Mouse (Mus musculus) hindbrain, embryonic 12.5 days (tissue): ENCODE measurements around the gene Krt14. TPM values are rescaled to one million over a fixed set of nuclear protein-coding genes. Genes with fewer than 3 reads are reported as not detected.
A peak's percentile ranks its signal among the peaks of the same experiment; 100 is the strongest.

ENCODE experiments used
- ATAC-seq: fragments of 200-750 bp; cut with Nextera tagmentation; 2 replicates; pipeline ENCODE4 v1.8.0; 2017; ENCODE audit warnings: moderate TSS enrichment; ENCODE audit not compliant: low FRiP score
- H3K27ac ChIP-seq: fragments of 300-500 bp; sonication (generic); 2 replicates; pipeline ENCODE4 v1.5.1; 2016; ENCODE audit warnings: mild to moderate bottlenecking
- H3K27me3 ChIP-seq: fragments of 300-500 bp; sonication (generic); 2 replicates; pipeline ENCODE4 v1.6.1; 2016; ENCODE audit warnings: mild to moderate bottlenecking
- H3K36me3 ChIP-seq: fragments of 300-500 bp; sonication (generic); 2 replicates; pipeline ENCODE4 v1.6.1; 2016; ENCODE audit warnings: mild to moderate bottlenecking
- H3K4me1 ChIP-seq: fragments of 300-500 bp; sonication (generic); 2 replicates; pipeline ENCODE4 v1.6.1; 2016
- H3K4me2 ChIP-seq: fragments of 300-500 bp; sonication (generic); replicated peaks from 2 replicates; pipeline ENCODE4 v1.6.1; 2016; ENCODE audit warnings: mild to moderate bottlenecking
- H3K4me3 ChIP-seq: fragments of 300-500 bp; sonication (generic); 2 replicates; pipeline ENCODE4 v1.5.1; 2016; ENCODE audit warnings: mild to moderate bottlenecking
- H3K9ac ChIP-seq: fragments of 300-500 bp; sonication (generic); 2 replicates; pipeline ENCODE4 v1.6.1; 2016; ENCODE audit warnings: mild to moderate bottlenecking, moderate library complexity
- H3K9me3 ChIP-seq: fragments of 300-500 bp; sonication (generic); replicated peaks from 2 replicates; pipeline ENCODE4 v1.6.1; 2016; ENCODE audit warnings: mild to moderate bottlenecking
- WGBS: fragments of 180-500 bp; shearing (Covaris S2); methylation state at CpG from one replicate; pipeline ENCODE4 v1.1.7; 2016; 5-methylcytosine and 5-hydroxymethylcytosine counted together
- polyA plus RNA-seq: library from polyadenylated mRNA; unstranded; fragments of >200 nt; fragmentation: Nextera tagmentation; extraction: Ambion mirVana; gene quantifications from 2 replicates; pipeline ENCODE4 v1.2.1, GENCODE M21; 2016

Krt14 gene
- polyA plus RNA-seq, 1 experiment from 2014 or later: 12.3 TPM

- Histone ChIP-seq H3K4me2 (no peak overlapping the region), H3K36me3 (no peaks in the 10 kb centered on the region), H3K27ac (no peak overlapping the region), H3K9me3 (no peaks in the 10 kb centered on the region), H3K4me3 (no peak overlapping the region), H3K27me3 (no peaks in the 10 kb centered on the region), H3K4me1 (no peaks in the 10 kb centered on the region), H3K9ac (no peak overlapping the region)
- no peak for ATAC-seq
- WGBS: 76% methylated on average over 4 of the region's 4 CpGs
Measured at GRCm38 (mm10) chr11:100198666-100199065, 8.7 kb downstream of the Krt14 start.

- H3K27ac ChIP-seq: no peak within 1 kb of the TSS
- peaks cover 4% of the 10 kb centered on the region; the same call in 1 of the 2 replicates for H3K9me3 ChIP-seq
- H3K36me3 ChIP-seq: no peaks in the 10 kb centered on the region
- WGBS: 57% methylated on average over 9 of the region's 9 CpGs
- H3K4me2 ChIP-seq: no peak within 1 kb of the TSS
- no peak within 1 kb of the TSS for H3K9ac ChIP-seq
- no peak within 1 kb of the TSS for H3K4me3 ChIP-seq
- H3K4me1 ChIP-seq: peaks cover 4% of the 10 kb centered on the region; the same call in 1 of the 2 replicates
- H3K27me3 ChIP-seq: 0 out of 2 replicates have a peak, but pooled peaks cover 4% of the 10 kb centered on the region
- ATAC-seq: no peak
Measured at GRCm38 (mm10) chr11:100192992-100193391, 14.4 kb downstream of the Krt14 start, which contains the start of gene Krt9. Gene Krt9 (minus strand): TSS chr11:100193246.

DNA sequence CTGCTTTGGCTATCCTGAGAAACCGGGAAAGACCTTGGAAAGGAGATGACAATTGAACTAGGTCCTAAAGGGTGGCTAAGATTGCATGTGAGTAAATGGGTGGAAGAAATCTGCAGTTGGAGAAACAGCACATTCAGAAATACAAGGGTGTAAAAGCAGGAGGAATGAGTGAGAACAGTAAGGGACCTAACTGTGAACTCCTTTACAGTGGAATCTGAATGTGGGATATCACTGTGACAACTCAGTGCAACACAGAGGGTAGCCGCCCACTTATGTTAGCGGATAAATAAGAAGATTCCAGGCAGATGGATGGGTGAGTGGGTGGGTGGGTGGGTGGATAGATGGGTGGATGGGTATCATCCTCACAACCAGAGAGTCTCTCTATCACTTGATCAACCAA is 15.5 kb downstream of the Krt14 start:
- Histone ChIP-seq H3K36me3 (no peaks in the 10 kb centered on the region), H3K4me2 (no peak overlapping the region), H3K27me3 (0 out of 2 replicates have a peak, but pooled peaks cover 4% of the 10 kb centered on the region), H3K4me1 (peaks cover 4% of the 10 kb centered on the region; the same call in 1 of the 2 replicates), H3K9ac (no peak overlapping the region), H3K9me3 (peaks cover 4% of the 10 kb centered on the region; the same call in 1 of the 2 replicates), H3K27ac (no peak overlapping the region), H3K4me3 (no peak overlapping the region)
- 91% methylated on average over 3 of the region's 3 CpGs for WGBS
- ATAC-seq: no peak

DNA sequence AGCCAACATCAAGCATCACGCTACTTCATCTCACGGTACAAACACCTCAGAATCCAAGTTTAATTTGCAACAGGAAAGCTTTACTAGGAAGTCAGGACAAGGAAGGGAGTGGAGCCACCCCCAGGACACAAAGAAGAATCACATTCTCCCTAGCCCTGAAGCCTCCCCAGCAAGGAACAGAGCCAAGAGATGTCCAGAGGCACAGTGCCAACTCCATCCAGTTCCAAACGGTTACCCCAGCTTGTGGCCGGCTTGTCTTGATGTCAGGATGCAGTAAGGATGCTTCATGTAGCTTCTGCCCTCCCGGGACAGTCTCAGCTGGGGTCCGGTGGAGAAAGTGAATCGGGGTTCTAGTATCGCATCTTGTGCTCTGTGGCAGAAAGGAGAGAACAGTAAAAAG is 20.6 kb downstream of the Krt14 start:
- Histone ChIP-seq H3K27me3 (no peaks in the 10 kb centered on the region), H3K27ac (no peak overlapping the region), H3K36me3 (no peaks in the 10 kb centered on the region), H3K4me1 (no peaks in the 10 kb centered on the region), H3K4me3 (no peak overlapping the region), H3K4me2 (no peak overlapping the region), H3K9me3 (peaks cover 4% of the 10 kb centered on the region; the same call in 1 of the 2 replicates), H3K9ac (no peak overlapping the region)
- no peak for ATAC-seq
- WGBS: 89% methylated on average over 8 of the region's 8 CpGs

GRCm38 (mm10) chr11:100181725-100182124 is 25.6 kb downstream of the Krt14 start:
- 83% methylated on average over 7 of the region's 7 CpGs for WGBS
- H3K4me2 ChIP-seq: no peak overlapping the region
- H3K9me3 ChIP-seq: no peaks in the 10 kb centered on the region
- H3K4me1 ChIP-seq: no peaks in the 10 kb centered on the region
- no peak overlapping the region for H3K9ac ChIP-seq
- H3K36me3 ChIP-seq: no peaks in the 10 kb centered on the region
- H3K27ac ChIP-seq: no peak overlapping the region
- no peak for ATAC-seq
- no peaks in the 10 kb centered on the region for H3K27me3 ChIP-seq
- no peak overlapping the region for H3K4me3 ChIP-seq

GRCm38 (mm10) chr11:100179260-100179659 is 28.1 kb downstream of the Krt14 start:
- Histone ChIP-seq H3K4me2 (no peak overlapping the region), H3K4me3 (no peak overlapping the region), H3K9ac (no peak overlapping the region), H3K27ac (no peak overlapping the region), H3K27me3 (no peaks in the 10 kb centered on the region), H3K36me3 (no peaks in the 10 kb centered on the region), H3K4me1 (no peaks in the 10 kb centered on the region), H3K9me3 (no peaks in the 10 kb centered on the region)
- WGBS: 84% methylated on average over 3 of the region's 3 CpGs
- no peak for ATAC-seq

DNA sequence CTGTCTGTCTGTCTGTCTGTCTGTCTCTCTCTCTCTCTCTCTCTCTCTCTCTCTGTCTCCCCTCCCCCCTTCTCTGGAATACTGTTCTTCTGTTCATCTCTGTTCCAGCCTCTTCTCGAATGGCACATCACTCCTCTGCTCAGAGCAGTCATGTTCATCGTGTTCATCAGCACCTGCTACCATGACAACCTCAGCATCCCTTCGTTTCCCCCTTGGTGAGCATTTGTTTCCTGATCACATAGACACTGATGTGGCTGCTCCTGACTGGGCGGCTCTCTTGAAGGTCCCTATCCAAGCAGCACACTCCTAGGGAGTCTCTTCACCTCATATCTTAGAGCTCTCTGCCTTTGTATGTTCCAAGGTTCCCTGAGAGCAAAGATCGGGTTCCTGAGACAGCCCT is 29.0 kb downstream of the Krt14 start:
- no peaks in the 10 kb centered on the region for H3K36me3 ChIP-seq
- no peak overlapping the region for H3K4me3 ChIP-seq
- no peaks in the 10 kb centered on the region for H3K9me3 ChIP-seq
- ATAC-seq: no peak
- no peaks in the 10 kb centered on the region for H3K4me1 ChIP-seq
- H3K27ac ChIP-seq: no peak overlapping the region
- H3K27me3 ChIP-seq: no peaks in the 10 kb centered on the region
- no peak overlapping the region for H3K9ac ChIP-seq
- no peak overlapping the region for H3K4me2 ChIP-seq
- WGBS: 71% methylated on average over 5 of the region's 5 CpGs

- no peak overlapping the region for H3K4me2 ChIP-seq
- 82% methylated on average over 9 of the region's 9 CpGs for WGBS
- H3K9me3 ChIP-seq: no peaks in the 10 kb centered on the region
- no peak overlapping the region for H3K9ac ChIP-seq
- H3K27ac ChIP-seq: no peak overlapping the region
- no peaks in the 10 kb centered on the region for H3K4me1 ChIP-seq
- no peak for ATAC-seq
- H3K4me3 ChIP-seq: no peak overlapping the region
- H3K36me3 ChIP-seq: no peaks in the 10 kb centered on the region
- no peaks in the 10 kb centered on the region for H3K27me3 ChIP-seq
Measured at GRCm38 (mm10) chr11:100176791-100177190, 30.6 kb downstream of the Krt14 start.

DNA sequence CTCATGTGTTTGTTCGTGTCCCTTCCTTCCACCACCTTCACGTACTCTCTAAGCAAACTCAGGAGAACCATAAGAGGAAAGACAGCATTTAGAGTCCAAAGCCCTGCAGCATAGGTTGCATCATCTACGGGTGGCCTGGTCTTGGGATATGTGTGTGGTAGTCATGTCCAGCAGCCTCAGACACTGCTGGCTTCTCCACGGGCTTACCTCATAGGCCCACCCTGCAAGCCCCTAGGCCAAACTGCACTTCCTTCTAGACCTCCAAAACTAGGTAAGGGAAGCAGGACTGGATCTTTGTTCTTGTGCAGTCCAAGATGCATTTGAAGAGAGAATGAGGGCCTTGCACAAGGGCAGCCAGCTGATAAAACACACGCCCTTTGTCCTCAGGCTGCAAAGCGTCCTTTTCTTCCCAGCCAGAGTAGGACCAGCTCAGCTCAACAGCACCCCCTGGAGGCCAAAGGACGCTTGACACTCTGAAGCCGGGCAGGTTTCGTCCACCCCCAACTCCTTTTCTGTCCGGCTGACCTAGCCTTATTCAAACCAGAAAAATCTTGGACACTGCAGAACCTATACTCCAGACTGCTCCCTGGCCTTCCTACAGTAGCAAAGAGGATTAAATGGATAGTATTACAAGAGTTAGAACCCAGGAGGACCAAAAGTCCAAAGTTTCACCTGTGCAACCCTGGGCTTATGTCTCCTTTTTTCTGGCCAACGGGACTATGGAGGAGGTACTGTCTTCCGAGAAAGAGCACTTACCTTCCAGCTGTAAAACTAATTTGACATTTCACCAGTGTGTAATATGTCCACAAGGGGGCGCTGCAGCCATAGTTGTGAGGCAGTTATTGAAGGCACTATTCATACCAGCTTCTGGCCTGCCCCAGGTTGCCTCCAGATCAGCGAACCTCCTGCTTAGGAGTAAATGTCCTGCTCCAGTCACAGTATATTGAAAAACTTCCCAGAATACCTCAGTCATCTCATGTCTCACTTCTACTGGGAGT is 38.3 kb downstream of the Krt14 start:
- WGBS: 34% methylated on average over 14 of the region's 14 CpGs
- no peaks in the 10 kb centered on the region for H3K4me1 ChIP-seq
- no peaks in the 10 kb centered on the region for H3K9me3 ChIP-seq
- H3K36me3 ChIP-seq: no peaks in the 10 kb centered on the region
- H3K4me2 ChIP-seq: no peak overlapping the region
- H3K27me3 ChIP-seq: no peaks in the 10 kb centered on the region
- no peak overlapping the region for H3K4me3 ChIP-seq
- peak; percentile 40; the same call in 1 of the 2 replicates for ATAC-seq
- H3K9ac ChIP-seq: no peak overlapping the region
- H3K27ac ChIP-seq: no peak overlapping the region

- no peak for ATAC-seq
- 80% methylated on average over 8 of the region's 8 CpGs for WGBS
- no peak overlapping the region for H3K27ac ChIP-seq
- no peaks in the 10 kb centered on the region for H3K27me3 ChIP-seq
- H3K9me3 ChIP-seq: no peaks in the 10 kb centered on the region
- H3K9ac ChIP-seq: no peak overlapping the region
- H3K36me3 ChIP-seq: no peaks in the 10 kb centered on the region
- no peak overlapping the region for H3K4me2 ChIP-seq
- no peak overlapping the region for H3K4me3 ChIP-seq
- H3K4me1 ChIP-seq: no peaks in the 10 kb centered on the region
Measured at GRCm38 (mm10) chr11:100168071-100168470, 39.3 kb downstream of the Krt14 start.

DNA sequence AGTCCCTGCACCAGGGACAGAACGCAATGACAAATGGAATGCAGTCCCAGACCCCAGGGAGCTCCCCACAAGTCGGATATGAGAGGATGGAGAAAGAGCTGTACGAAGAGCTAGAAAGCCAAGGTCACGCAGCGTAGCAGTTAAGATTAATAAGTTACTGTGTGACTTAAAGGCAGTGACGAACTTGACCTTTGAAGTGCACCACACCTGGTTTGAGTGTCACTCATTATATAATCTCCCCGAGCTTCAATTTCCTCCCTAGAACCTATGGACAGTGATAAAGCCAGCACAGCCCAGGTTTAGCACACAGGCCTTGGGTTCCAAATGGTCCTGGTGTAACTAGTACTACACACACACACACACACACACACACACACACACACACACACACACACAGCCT is 43.0 kb downstream of the Krt14 start:
- H3K27ac ChIP-seq: no peak overlapping the region
- no peak overlapping the region for H3K9ac ChIP-seq
- no peaks in the 10 kb centered on the region for H3K36me3 ChIP-seq
- H3K4me3 ChIP-seq: no peak overlapping the region
- ATAC-seq: no peak
- H3K27me3 ChIP-seq: no peaks in the 10 kb centered on the region
- WGBS: 55% methylated on average over 7 of the region's 7 CpGs
- H3K4me1 ChIP-seq: no peaks in the 10 kb centered on the region
- H3K9me3 ChIP-seq: no peaks in the 10 kb centered on the region
- no peak overlapping the region for H3K4me2 ChIP-seq

DNA sequence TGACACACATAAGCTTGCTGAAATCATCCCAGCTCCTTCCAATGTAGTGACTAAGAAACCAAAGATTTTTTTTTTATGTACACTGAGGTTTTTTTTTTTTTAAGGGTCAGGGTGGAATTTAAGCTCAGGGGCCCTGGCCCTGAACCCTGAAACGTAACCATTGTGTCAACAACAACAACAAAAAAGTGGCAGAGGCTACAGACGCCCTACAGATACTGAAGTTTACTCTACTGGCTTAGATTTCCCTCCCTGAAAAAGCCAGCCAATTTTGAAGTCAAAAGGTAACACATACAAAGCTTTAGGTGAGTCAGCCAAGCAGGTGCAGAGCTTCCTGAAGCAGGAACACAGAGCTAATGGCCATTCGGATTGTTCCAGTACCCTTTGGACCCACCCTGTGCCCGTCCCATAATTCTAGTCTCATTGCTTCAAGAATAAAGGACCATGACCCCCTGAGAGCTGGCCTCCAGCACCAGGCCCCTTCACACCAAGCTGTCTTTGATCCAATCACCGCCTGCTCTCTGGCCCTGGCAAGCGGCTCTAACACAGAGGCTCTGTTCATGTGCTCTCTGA is 49.4 kb downstream of the Krt14 start:
- no peaks in the 10 kb centered on the region for H3K27me3 ChIP-seq
- no peaks in the 10 kb centered on the region for H3K9me3 ChIP-seq
- no peak overlapping the region for H3K27ac ChIP-seq
- no peak overlapping the region for H3K4me3 ChIP-seq
- H3K9ac ChIP-seq: no peak overlapping the region
- 73% methylated on average over 6 of the region's 6 CpGs for WGBS
- no peak overlapping the region for H3K4me2 ChIP-seq
- H3K4me1 ChIP-seq: no peaks in the 10 kb centered on the region
- ATAC-seq: no peak
- no peaks in the 10 kb centered on the region for H3K36me3 ChIP-seq
